Mouse (Mus musculus) lung, adult 2 months (tissue): ENCODE results near the gene Gsta3.

ENCODE experiments used
- CTCF ChIP-seq: fragments of 200-500 bp; IDR thresholded peaks from 2 replicates; pipeline ENCODE4 v1.5.1; 2011; ENCODE audit warnings: mild to moderate bottlenecking, low read length, control low read depth; ENCODE audit not compliant: insufficient read depth
- POLR2A ChIP-seq: fragments of 200-500 bp; IDR thresholded peaks from 2 replicates; pipeline ENCODE4 v1.6.1; 2011; ENCODE audit warnings: low read depth, mild to moderate bottlenecking, control low read depth, low read length, borderline replicate concordance; ENCODE audit errors: extremely low read depth

DNA sequence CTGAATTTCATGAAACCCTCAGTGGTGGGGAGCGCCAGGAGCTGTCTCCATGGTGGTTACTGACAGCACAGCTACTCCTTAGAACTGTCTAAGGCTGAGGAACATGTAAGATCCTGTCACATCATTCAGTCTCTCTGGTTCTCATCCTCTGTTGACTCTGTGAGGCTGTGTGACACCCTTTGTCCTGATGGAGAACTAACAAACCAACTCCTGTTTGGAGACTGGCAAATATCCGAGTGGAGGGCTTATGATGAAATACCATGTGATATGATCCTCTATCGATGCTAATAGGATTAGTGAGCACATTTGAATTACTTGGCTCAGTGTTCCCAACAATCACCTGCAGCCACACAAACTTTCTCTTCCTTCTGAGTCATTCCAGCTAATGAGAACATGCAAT lies 5.7 kb downstream of the Gsta3 start:
- TF ChIP-seq CTCF (no peak), POLR2A (no peak)
